Mouse (Mus musculus) liver, embryonic 15.5 days (tissue): ENCODE results near the gene Atg4a. TPM values are rescaled to one million over a fixed set of nuclear protein-coding genes. Genes with fewer than 3 reads are reported as not detected.

Experiments
- ATAC-seq: fragments of 200-750 bp; cut with Nextera tagmentation; 2 replicates; pipeline ENCODE4 v1.8.0; 2017; ENCODE audit warnings: moderate number of reproducible peaks, mild to moderate bottlenecking, moderate library complexity; ENCODE audit not compliant: insufficient read depth
- H3K27ac ChIP-seq: fragments of 300-500 bp; sonication (generic); replicated peaks from 2 replicates; pipeline ENCODE4 v1.5.1; 2015; ENCODE audit warnings: mild to moderate bottlenecking, inconsistent platforms
- H3K27me3 ChIP-seq: fragments of 300-500 bp; sonication (generic); 2 replicates; pipeline ENCODE4 v1.6.1; 2015; ENCODE audit warnings: mild to moderate bottlenecking, inconsistent platforms
- H3K36me3 ChIP-seq: fragments of 300-500 bp; sonication (generic); replicated peaks from 2 replicates; pipeline ENCODE4 v1.6.1; 2015; ENCODE audit warnings: moderate library complexity, mild to moderate bottlenecking, inconsistent platforms
- H3K4me1 ChIP-seq: fragments of 300-500 bp; sonication (generic); replicated peaks from 2 replicates; pipeline ENCODE4 v1.6.1; 2015; ENCODE audit warnings: inconsistent platforms
- H3K4me2 ChIP-seq: fragments of 300-500 bp; sonication (generic); 2 replicates; pipeline ENCODE4 v1.6.1; 2015; ENCODE audit warnings: moderate library complexity, mild to moderate bottlenecking, inconsistent platforms
- H3K4me3 ChIP-seq: fragments of 300-500 bp; sonication (generic); replicated peaks from 2 replicates; pipeline ENCODE4 v1.5.1; 2015; ENCODE audit warnings: mild to moderate bottlenecking, inconsistent platforms
- H3K9ac ChIP-seq: fragments of 300-500 bp; sonication (generic); 2 replicates; pipeline ENCODE4 v1.6.1; 2015; ENCODE audit warnings: moderate library complexity, mild to moderate bottlenecking, inconsistent platforms
- H3K9me3 ChIP-seq: fragments of 300-500 bp; sonication (generic); replicated peaks from 2 replicates; pipeline ENCODE4 v1.6.1; 2016; ENCODE audit warnings: inconsistent platforms
- WGBS: fragments of 180-500 bp; shearing (Covaris S2); methylation state at CpG from one replicate; pipeline ENCODE4 v1.1.7; 2015; ENCODE audit warnings: mixed read lengths; ENCODE audit not compliant: insufficient replicate concordance; 5-methylcytosine and 5-hydroxymethylcytosine counted together
- polyA plus RNA-seq: library from polyadenylated mRNA; unstranded; fragments of >200 nt; fragmentation: Nextera tagmentation; extraction: Ambion mirVana; gene quantifications from 2 replicates; pipeline ENCODE4 v1.2.1, GENCODE M21; 2015

The Atg4a gene
- polyA plus RNA-seq, 1 experiment from 2014 or later: 26.0 TPM

DNA sequence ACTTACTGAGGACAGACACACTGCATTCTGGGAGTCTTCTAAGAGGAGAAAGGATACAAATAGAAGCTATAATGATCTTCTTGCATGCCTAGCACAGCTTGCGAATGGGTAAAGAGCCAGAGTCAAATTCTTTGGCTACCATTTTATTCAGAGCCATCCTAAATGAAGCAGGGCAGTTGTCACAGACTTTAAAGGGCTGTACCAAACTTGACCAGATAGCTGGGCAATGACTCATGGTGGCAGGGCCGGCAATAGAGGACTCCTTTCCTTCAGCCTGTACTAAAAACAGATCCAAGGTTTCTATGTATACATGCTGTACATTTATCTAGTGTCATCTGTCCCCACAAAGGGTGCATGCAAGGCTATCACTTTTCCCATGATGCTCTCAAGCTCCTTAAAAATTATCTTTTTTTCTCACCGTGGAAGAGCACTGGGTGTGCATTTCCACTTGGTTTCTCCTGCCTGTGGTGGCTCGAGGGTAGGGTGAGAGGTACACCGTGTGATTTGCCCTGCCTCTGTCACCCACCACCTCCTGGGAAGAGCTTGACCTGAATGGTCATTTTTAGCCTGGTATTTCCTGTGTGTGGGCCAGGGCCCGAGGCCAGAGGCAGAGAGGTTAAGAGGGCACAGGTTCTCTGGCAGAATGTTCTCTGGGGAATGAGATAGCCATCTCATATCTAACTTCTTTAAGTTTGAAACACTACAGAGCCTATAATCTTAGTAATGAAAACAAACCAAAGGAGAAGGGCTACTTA is 26.7 kb downstream of the Atg4a start:
- no peaks in the 10 kb centered on the region for H3K36me3 ChIP-seq
- H3K4me1 ChIP-seq: 0 out of 2 replicates have a peak, but pooled peaks cover 5% of the 10 kb centered on the region
- H3K4me3 ChIP-seq: no peak overlapping the region
- no peak overlapping the region for H3K4me2 ChIP-seq
- WGBS: 28% methylated on average over 6 of the region's 6 CpGs
- H3K9me3 ChIP-seq: no peaks in the 10 kb centered on the region
- H3K9ac ChIP-seq: no peak overlapping the region
- peaks cover 5% of the 10 kb centered on the region for H3K27me3 ChIP-seq
- no peak overlapping the region for H3K27ac ChIP-seq
- 0 out of 2 replicates have a peak, but pooled peaks have one; percentile 18 for ATAC-seq

DNA sequence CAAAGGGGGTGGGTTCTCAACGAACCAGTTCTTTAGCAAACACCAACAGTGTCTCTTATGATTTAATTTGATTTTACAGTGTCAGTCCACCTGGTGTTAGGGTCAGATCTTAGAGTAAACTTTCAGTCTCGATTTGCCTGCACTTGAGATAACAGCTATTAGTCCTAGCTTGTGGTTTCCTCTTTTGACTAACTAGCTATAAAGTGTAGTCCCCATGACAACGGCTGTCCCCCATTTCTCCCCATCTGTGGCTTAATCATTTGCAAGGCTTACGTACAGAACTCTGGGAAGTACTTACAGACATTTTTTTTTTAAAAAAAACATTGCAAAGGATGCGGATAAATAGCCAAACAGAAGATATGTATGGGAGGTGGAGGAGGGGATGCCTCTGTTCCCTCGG is 28.1 kb downstream of the Atg4a start:
- no peak overlapping the region for H3K27ac ChIP-seq

DNA sequence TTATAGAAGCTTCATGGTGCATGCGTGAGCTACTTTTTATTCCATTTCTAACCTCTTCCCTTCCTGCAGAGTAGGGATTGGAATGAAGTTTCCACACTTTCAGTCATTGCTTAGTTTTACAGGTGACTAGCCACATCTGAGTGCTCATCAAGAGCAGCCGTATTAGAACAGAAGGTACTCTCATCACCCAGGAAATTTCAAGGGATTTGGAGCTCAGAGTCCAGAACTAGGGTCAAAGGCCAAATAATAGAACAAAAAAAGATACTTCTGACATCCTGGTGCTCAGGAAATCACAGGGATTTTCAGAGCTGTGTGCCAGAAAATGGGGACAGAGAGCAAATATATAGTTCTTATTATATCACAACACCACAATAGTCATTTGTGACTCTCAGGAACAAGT is 28.5 kb downstream of the Atg4a start:
- peaks cover 2% of the 10 kb centered on the region; the same call in 1 of the 2 replicates for H3K36me3 ChIP-seq
- peaks cover 5% of the 10 kb centered on the region; the same call in 1 of the 2 replicates for H3K27me3 ChIP-seq
- no peaks in the 10 kb centered on the region for H3K9me3 ChIP-seq
- H3K4me3 ChIP-seq: no peak overlapping the region
- WGBS: 75% methylated on average over 2 of the region's 2 CpGs
- 0 out of 2 replicates have a peak, but pooled peaks cover 5% of the 10 kb centered on the region for H3K4me1 ChIP-seq
- no peak for ATAC-seq
- no peak overlapping the region for H3K9ac ChIP-seq
- H3K27ac ChIP-seq: no peak overlapping the region
- H3K4me2 ChIP-seq: no peak overlapping the region

More for the DNA sequence above, 28.1 kb downstream of the Atg4a start:
- H3K36me3 ChIP-seq: no peaks in the 10 kb centered on the region
- H3K27me3 ChIP-seq: peaks cover 5% of the 10 kb centered on the region; the same call in 1 of the 2 replicates
- H3K9ac ChIP-seq: no peak overlapping the region
- H3K4me1 ChIP-seq: 0 out of 2 replicates have a peak, but pooled peaks cover 5% of the 10 kb centered on the region
- no peak overlapping the region for H3K4me2 ChIP-seq
- H3K4me3 ChIP-seq: no peak overlapping the region
- WGBS: 32% methylated on average over 6 of the region's 6 CpGs
- no peak for ATAC-seq
- H3K9me3 ChIP-seq: no peaks in the 10 kb centered on the region

DNA sequence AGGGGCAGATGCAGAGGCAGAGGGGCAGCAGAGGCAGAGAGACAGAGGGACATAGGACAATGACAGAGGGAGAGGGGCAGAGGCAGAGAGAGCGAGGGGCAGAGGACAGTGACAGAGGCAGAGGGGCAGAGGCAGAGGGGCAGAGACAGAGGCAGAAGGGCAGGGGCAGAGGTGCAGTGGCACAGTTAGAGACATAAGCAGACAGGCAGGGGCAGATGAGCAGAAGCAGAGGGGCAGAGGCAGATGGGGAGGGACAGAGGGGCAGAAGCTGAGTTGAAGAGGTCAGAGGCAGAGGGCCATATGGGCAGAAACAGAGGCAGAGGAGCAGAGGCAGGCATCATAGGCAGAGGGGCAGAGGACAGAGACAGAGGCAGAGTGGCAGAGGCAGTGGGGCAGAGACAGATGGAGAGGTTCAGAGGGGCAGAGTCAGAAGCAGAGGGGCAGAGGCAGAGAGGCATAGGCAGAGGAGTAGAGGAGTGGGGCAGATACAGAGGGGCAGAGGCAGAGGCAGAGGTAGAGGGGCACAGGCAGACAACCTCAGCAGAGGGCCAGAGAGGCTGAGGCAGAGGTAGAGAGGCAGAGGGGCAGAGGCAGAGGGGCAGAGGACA is 40.3 kb downstream of the Atg4a start:
- H3K4me2 ChIP-seq: no peak overlapping the region
- H3K27me3 ChIP-seq: no peaks in the 10 kb centered on the region
- ATAC-seq: peak; percentile 28; the same call in 1 of the 2 replicates
- no peak overlapping the region for H3K9ac ChIP-seq
- H3K9me3 ChIP-seq: no peaks in the 10 kb centered on the region
- 0 out of 2 replicates have a peak, but pooled peaks cover 7% of the 10 kb centered on the region for H3K36me3 ChIP-seq
- 56% methylated on average over 1 of the region's 1 CpGs for WGBS
- no peak overlapping the region for H3K27ac ChIP-seq
- H3K4me1 ChIP-seq: no peaks in the 10 kb centered on the region
- H3K4me3 ChIP-seq: no peak overlapping the region

DNA sequence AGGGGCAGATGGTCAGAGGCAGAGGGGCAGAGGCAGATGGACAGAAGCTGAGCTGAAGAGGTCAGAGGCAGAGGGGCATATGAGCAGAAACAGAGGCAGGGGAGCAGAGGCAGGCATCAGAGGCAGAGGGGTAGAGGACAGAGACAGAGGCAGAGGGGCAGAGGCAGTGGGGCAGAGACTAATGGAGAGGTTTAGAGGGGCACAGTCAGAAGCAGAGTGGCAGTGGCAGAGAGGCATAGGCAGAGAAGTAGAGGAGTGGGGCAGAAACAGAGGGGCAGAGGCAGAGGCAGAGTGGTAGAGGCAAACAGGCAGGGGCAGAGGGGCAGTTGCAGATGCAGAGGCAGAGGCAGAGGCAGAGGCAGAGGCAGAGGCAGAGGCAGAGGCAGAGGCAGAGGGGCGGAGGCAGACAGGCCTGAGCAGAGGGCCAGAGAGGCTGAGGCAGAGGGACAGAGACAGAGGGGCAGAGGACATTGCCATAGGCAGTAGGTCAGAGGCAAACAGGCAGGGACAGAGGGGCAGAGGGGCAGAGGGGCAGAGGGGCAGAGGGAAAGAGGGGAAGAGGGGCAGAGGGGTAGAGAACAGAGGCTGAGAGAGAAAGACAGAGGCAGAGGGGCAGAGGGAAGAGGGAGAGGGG is 41.3 kb downstream of the Atg4a start:
- 0 out of 2 replicates have a peak, but pooled peaks cover 7% of the 10 kb centered on the region for H3K36me3 ChIP-seq
- ATAC-seq: no peak
- H3K4me1 ChIP-seq: no peaks in the 10 kb centered on the region
- no peak overlapping the region for H3K9ac ChIP-seq
- no peaks in the 10 kb centered on the region for H3K9me3 ChIP-seq
- H3K27me3 ChIP-seq: no peaks in the 10 kb centered on the region
- H3K4me2 ChIP-seq: no peak overlapping the region
- H3K4me3 ChIP-seq: no peak overlapping the region
- no peak overlapping the region for H3K27ac ChIP-seq
- WGBS: 62% methylated on average over 1 of the region's 1 CpGs

DNA sequence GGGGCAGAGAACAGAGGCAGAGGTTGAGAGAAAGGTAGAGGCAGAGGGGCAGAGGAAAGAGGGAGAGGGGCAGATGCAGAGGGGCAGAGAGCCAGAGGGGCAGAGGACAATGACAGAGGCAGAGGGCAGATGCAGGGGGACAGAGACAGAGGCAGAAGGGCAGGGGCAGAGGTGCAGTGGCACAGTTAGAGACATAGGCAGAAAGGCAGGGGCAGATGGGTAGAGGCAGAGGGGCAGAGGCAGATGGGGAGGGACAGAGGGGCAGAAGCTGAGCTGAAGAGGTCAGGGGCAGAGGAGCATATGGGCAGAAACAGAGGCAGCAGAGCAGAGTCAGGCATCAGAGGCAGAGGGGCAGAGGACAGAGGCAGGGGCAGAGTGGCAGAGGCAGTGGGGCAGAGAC is 42.2 kb downstream of the Atg4a start:
- H3K4me3 ChIP-seq: no peak overlapping the region
- H3K4me1 ChIP-seq: no peaks in the 10 kb centered on the region
- no peaks in the 10 kb centered on the region for H3K27me3 ChIP-seq
- no peak overlapping the region for H3K4me2 ChIP-seq
- 0 out of 2 replicates have a peak, but pooled peaks cover 3% of the 10 kb centered on the region for H3K36me3 ChIP-seq
- H3K27ac ChIP-seq: no peak overlapping the region
- H3K9ac ChIP-seq: no peak overlapping the region
- H3K9me3 ChIP-seq: no peaks in the 10 kb centered on the region
- no peak for ATAC-seq

DNA sequence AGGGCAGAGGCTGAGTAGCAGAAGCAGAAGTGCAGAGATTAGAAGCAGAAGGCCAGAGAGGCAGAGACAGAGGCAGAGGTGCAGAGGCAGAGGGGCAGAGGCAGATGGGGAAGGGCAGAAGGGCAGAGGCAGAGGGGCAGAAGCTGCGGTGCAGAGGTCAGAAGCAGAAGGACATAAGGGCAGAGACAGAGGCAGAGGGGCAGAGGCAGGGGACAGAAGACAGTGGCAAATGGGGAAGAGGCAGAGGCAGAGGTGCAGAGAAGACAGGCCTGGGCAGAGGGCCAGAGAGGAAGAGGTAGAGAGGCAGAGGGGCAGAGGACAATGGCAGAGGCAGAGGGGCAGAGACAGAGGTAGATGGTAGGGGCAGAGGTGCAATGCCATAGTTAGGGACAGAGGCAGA is 193.0 kb downstream of the Atg4a start:
- Histone ChIP-seq H3K27me3 (no peaks in the 10 kb centered on the region), H3K4me3 (no peak overlapping the region), H3K27ac (no peak overlapping the region), H3K4me2 (no peak overlapping the region), H3K4me1 (no peaks in the 10 kb centered on the region), H3K9me3 (no peaks in the 10 kb centered on the region), H3K36me3 (no peaks in the 10 kb centered on the region), H3K9ac (no peak overlapping the region)
- 78% methylated on average over 1 of the region's 1 CpGs for WGBS
- ATAC-seq: no peak

DNA sequence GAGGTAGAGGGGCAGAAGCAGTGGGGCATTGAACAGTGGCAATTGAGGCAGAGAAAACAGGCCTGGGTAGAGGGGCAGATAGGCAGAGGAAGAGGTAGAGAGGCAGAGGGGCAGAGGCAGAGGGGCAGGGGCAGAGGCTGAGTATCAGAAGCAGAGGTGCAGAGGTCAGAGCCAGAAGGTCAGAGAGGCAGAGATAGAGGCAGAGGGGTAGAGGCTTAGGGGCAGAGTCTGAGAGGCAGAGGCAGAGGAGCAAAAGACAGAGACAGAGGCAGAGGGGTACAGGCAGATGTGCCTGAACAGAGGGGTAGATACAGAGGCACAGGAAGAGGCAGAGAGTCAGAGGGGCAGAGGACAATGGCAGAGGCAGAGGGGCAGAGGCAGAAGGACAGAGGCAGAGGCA is 193.6 kb downstream of the Atg4a start:
- no peaks in the 10 kb centered on the region for H3K27me3 ChIP-seq
- no peaks in the 10 kb centered on the region for H3K4me1 ChIP-seq
- H3K9me3 ChIP-seq: no peaks in the 10 kb centered on the region
- no peak overlapping the region for H3K4me3 ChIP-seq
- no peaks in the 10 kb centered on the region for H3K36me3 ChIP-seq
- peak; percentile 49 for ATAC-seq
- no peak overlapping the region for H3K4me2 ChIP-seq
- no peak overlapping the region for H3K27ac ChIP-seq
- H3K9ac ChIP-seq: no peak overlapping the region

DNA sequence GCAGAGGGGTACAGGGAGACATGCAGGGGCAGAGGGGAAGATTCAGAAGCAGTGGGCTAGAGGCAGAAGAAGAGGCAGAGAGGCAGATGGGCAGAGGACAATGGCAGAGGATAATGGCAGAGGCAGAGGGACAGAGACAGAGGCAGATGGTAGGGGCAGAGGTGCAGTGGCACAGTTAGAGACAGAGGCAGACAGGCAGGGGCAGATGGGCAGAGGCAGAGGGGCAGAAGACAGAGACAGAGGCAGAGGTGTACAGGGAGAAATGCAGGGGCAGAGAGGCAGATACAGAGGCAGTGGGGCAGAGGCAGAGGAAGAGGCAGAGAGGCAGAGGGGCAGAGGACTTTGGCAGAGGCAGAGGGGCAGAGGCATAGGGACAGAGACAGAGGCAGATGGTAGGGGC is 194.5 kb downstream of the Atg4a start:
- no peak overlapping the region for H3K4me2 ChIP-seq
- H3K27me3 ChIP-seq: no peaks in the 10 kb centered on the region
- ATAC-seq: no peak
- H3K9me3 ChIP-seq: no peaks in the 10 kb centered on the region
- no peak overlapping the region for H3K27ac ChIP-seq
- no peaks in the 10 kb centered on the region for H3K4me1 ChIP-seq
- H3K36me3 ChIP-seq: no peaks in the 10 kb centered on the region
- no peak overlapping the region for H3K4me3 ChIP-seq
- H3K9ac ChIP-seq: no peak overlapping the region

DNA sequence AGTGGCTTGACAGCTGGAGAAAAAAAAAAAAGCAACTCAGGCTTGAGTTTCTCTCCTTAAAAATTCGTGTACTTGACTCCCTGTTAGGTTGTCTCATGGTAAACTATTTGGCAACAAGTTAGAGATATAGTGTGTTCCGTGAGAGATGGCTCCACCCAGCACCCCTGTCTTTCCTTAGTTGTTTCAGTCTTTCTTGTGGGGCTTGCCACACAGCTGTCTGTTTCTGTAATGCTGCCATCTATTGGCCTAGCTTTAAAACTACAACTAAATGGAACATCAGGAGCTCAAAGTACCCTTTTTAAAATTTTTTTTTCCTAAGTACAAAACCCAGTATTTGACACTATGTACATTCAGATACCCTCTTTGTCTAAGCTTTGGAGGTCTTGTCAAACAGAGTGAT is 200.0 kb downstream of the Atg4a start:
- Histone ChIP-seq H3K4me2 (no peak overlapping the region), H3K9ac (no peak overlapping the region), H3K4me1 (no peaks in the 10 kb centered on the region), H3K9me3 (no peaks in the 10 kb centered on the region), H3K27ac (no peak overlapping the region), H3K4me3 (no peak overlapping the region), H3K27me3 (no peaks in the 10 kb centered on the region), H3K36me3 (0 out of 2 replicates have a peak, but pooled peaks cover 4% of the 10 kb centered on the region)
- 8% methylated on average over 2 of the region's 2 CpGs for WGBS
- ATAC-seq: no peak

DNA sequence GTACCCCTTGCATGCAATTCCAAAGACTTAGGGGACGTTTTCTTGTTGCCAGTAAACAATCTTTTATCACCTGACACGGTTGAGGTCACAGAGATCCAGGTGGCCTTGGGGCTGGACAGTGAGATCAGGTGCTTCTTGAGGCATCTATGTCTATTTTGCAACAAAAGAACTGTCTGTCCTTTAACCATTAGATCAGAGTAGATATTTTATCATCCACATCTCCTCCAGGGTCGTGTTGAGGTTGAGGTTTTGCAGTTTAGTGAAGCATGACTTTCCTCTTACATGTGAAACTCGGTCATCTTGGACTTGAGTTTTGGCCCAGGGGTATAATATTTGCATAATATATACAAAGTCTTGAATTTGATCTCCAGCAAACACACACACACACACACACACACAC is 200.9 kb downstream of the Atg4a start:
- no peaks in the 10 kb centered on the region for H3K4me1 ChIP-seq
- H3K4me2 ChIP-seq: no peak overlapping the region
- H3K9me3 ChIP-seq: no peaks in the 10 kb centered on the region
- no peaks in the 10 kb centered on the region for H3K27me3 ChIP-seq
- 41% methylated on average over 4 of the region's 4 CpGs for WGBS
- H3K36me3 ChIP-seq: 0 out of 2 replicates have a peak, but pooled peaks cover 4% of the 10 kb centered on the region
- H3K4me3 ChIP-seq: no peak overlapping the region
- no peak overlapping the region for H3K9ac ChIP-seq
- ATAC-seq: no peak
- H3K27ac ChIP-seq: no peak overlapping the region
